Mouse (Mus musculus) right cerebral cortex, postnatal 25 days (tissue): ENCODE measurements around the gene Uqcc2.

Source experiments
- DNase-seq: peaks from one replicate; pipeline ENCODE4 v3.0.0; 2022

The Uqcc2 gene

GRCm38 (mm10) chr17:27154256-27154655, 20.5 kb upstream of the Uqcc2 start:
- DNase-seq = peak; percentile 23

- DNase-seq = no peak
Measured at GRCm38 (mm10) chr17:27153773-27154193, 20.1 kb upstream of the Uqcc2 start.

- DNase-seq = no peak
Measured at GRCm38 (mm10) chr17:27152976-27153723, 19.4 kb upstream of the Uqcc2 start.

- DNase-seq = no peak
Measured at GRCm38 (mm10) chr17:27151411-27151810, 17.7 kb upstream of the Uqcc2 start.

- no peak for DNase-seq
Measured at GRCm38 (mm10) chr17:27150871-27151270, 17.2 kb upstream of the Uqcc2 start.

GRCm38 (mm10) chr17:27146323-27146923, 12.7 kb upstream of the Uqcc2 start:
- DNase-seq = no peak

GRCm38 (mm10) chr17:27144152-27144551, 10.4 kb upstream of the Uqcc2 start:
- DNase-seq = no peak

GRCm38 (mm10) chr17:27141971-27142450, 8.3 kb upstream of the Uqcc2 start:
- DNase-seq = no peak

GRCm38 (mm10) chr17:27140262-27140661, 6.5 kb upstream of the Uqcc2 start:
- DNase-seq = no peak

GRCm38 (mm10) chr17:27139304-27139703, 5.6 kb upstream of the Uqcc2 start:
- DNase-seq = no peak

GRCm38 (mm10) chr17:27138396-27138795, 4.7 kb upstream of the Uqcc2 start:
- no peak for DNase-seq

- no peak for DNase-seq
Measured at GRCm38 (mm10) chr17:27134715-27135114, 999 bp upstream of the Uqcc2 start.

- DNase-seq = no peak
Measured at GRCm38 (mm10) chr17:27134187-27134586, 471 bp upstream of the Uqcc2 start.

- DNase-seq = peak; percentile 30
Measured at GRCm38 (mm10) chr17:27132238-27132637, 1.5 kb downstream of the Uqcc2 start.

- peak; percentile 49 for DNase-seq
Measured at GRCm38 (mm10) chr17:27131240-27131665, 2.5 kb downstream of the Uqcc2 start.

- no peak for DNase-seq
Measured at GRCm38 (mm10) chr17:27130246-27130645, 3.5 kb downstream of the Uqcc2 start.

GRCm38 (mm10) chr17:27129819-27130218, 3.9 kb downstream of the Uqcc2 start:
- DNase-seq = no peak

GRCm38 (mm10) chr17:27129291-27129690, 4.4 kb downstream of the Uqcc2 start:
- no peak for DNase-seq

GRCm38 (mm10) chr17:27128189-27128588, 5.5 kb downstream of the Uqcc2 start:
- no peak for DNase-seq

- no peak for DNase-seq
Measured at GRCm38 (mm10) chr17:27126974-27127373, 6.7 kb downstream of the Uqcc2 start.

GRCm38 (mm10) chr17:27125669-27126202, 8.0 kb downstream of the Uqcc2 start:
- no peak for DNase-seq

GRCm38 (mm10) chr17:27125185-27125584, 8.5 kb downstream of the Uqcc2 start:
- peak; percentile 74 for DNase-seq

- DNase-seq = no peak
Measured at GRCm38 (mm10) chr17:27123813-27124375, 9.8 kb downstream of the Uqcc2 start.

GRCm38 (mm10) chr17:27123103-27123502, 10.6 kb downstream of the Uqcc2 start:
- no peak for DNase-seq
